Mouse (Mus musculus) heart, embryonic 10.5 days (tissue): ENCODE measurements at regions not wholly inside any gene's neighbourhood (a gene's known extent, or its start where the extent isn't known, plus 50 kb on each side); places are given as distances from the start of the nearest gene placed in this dataset.

Experiments
- DNase-seq: peaks from one replicate; pipeline ENCODE4 v3.0.0-alpha.2; 2017; ENCODE audit warnings: low spot score
- H3K27ac ChIP-seq: fragments of 300-500 bp; sonication (generic); 2 replicates; pipeline ENCODE4 v1.5.1; 2016; ENCODE audit warnings: mild to moderate bottlenecking
- H3K27me3 ChIP-seq: fragments of 300-500 bp; sonication (generic); 2 replicates; pipeline ENCODE4 v1.6.1; 2016; ENCODE audit warnings: mild to moderate bottlenecking; ENCODE audit not compliant: poor library complexity, insufficient read depth, severe bottlenecking
- H3K36me3 ChIP-seq: fragments of 300-500 bp; sonication (generic); 2 replicates; pipeline ENCODE4 v1.6.1; 2016; ENCODE audit warnings: mild to moderate bottlenecking, moderate library complexity
- H3K4me1 ChIP-seq: fragments of 300-500 bp; sonication (generic); 2 replicates; pipeline ENCODE4 v1.6.1; 2016; ENCODE audit warnings: mild to moderate bottlenecking
- H3K4me3 ChIP-seq: fragments of 300-500 bp; sonication (generic); 2 replicates; pipeline ENCODE4 v1.5.1; 2016; ENCODE audit warnings: mild to moderate bottlenecking, moderate library complexity
- H3K9me3 ChIP-seq: fragments of 300-500 bp; sonication (generic); 2 replicates; pipeline ENCODE4 v1.6.1; 2016; ENCODE audit warnings: mild to moderate bottlenecking, moderate library complexity
- WGBS: fragments of 180-500 bp; shearing (Covaris S2); methylation state at CpG from one replicate; pipeline ENCODE4 v1.1.7; 2016; 5-methylcytosine and 5-hydroxymethylcytosine counted together

DNA sequence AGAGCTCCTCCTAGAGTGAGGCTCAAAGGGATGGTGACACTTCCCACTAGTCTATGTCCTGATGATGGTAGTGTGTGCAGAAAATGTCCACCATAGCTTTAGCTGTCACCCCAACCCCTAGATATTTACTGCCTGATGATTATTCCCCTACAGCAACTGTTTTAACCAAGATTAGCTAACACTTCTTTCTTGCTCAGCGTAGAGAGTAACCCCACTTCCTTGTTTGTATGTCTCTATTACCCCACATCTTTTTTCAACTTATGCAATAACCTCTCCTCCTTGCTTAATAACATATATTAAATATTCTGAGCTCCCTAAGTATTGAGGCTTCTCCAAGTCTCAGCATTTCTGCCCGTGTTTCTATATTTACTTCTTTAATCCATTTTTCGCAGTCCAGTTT lies 404.2 kb upstream of the Cntn3 start:
- no peaks in the 10 kb centered on the region for H3K27me3 ChIP-seq
- H3K36me3 ChIP-seq: no peaks in the 10 kb centered on the region
- H3K4me1 ChIP-seq: no peaks in the 10 kb centered on the region
- H3K4me3 ChIP-seq: no peak overlapping the region
- WGBS: 83% methylated on average over 3 of the region's 3 CpGs
- no peak for DNase-seq
- no peaks in the 10 kb centered on the region for H3K9me3 ChIP-seq
- H3K27ac ChIP-seq: no peak overlapping the region

- Histone ChIP-seq H3K4me1 (no peaks in the 10 kb centered on the region), H3K4me3 (no peak overlapping the region), H3K27ac (no peak overlapping the region), H3K27me3 (no peaks in the 10 kb centered on the region), H3K9me3 (no peaks in the 10 kb centered on the region), H3K36me3 (no peaks in the 10 kb centered on the region)
- no peak for DNase-seq
- WGBS: 75% methylated on average over 2 of the region's 2 CpGs
These were observed 450.4 kb upstream of the Cntn3 start for GRCm38 (mm10) chr6:103023326-103023725.

DNA sequence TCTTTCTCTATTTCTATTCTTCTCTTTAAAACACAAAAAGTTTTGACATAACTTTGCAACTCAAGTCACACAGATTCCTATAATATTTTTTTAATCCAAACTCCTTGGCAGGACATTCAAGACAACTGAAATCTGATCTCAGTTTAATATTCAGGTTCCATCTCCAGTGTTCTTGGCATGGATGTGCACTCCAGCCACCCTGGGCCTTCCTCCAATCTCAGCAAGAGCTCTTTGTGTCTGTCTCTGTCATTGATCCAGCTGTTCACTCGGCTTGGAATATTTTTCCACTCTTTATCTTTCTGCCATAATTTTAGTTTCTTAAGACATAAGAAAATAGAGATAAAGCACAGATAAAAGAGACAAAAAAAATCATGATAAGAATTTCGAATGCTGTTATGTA lies 451.1 kb upstream of the Cntn3 start:
- Histone ChIP-seq H3K9me3 (no peaks in the 10 kb centered on the region), H3K4me3 (no peak overlapping the region), H3K27me3 (no peaks in the 10 kb centered on the region), H3K4me1 (no peaks in the 10 kb centered on the region), H3K27ac (no peak overlapping the region), H3K36me3 (no peaks in the 10 kb centered on the region)
- DNase-seq: no peak
- 66% methylated on average over 2 of the region's 2 CpGs for WGBS

DNA sequence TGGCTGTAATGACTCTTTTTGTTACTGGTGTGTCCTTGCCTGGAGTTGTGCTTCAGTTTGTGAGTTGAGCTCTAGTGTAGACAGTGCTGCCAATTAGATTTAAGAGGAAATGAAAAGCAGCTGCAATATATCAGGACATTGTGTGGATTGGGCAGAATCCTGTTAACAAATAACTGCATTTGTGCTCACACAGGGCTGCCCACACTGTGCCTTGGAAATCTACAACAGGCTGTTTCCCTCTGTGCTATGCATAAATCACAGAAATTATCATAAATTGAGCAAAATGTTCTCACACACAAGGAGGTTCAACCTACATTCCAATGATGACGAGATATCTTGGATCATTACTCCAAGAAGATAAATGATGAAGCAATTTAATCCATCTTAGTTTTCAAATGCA lies 455.2 kb upstream of the Cntn3 start:
- 74% methylated on average over 1 of the region's 1 CpGs for WGBS
- H3K27me3 ChIP-seq: no peaks in the 10 kb centered on the region
- H3K4me3 ChIP-seq: no peak overlapping the region
- H3K9me3 ChIP-seq: no peaks in the 10 kb centered on the region
- H3K4me1 ChIP-seq: no peaks in the 10 kb centered on the region
- H3K36me3 ChIP-seq: no peaks in the 10 kb centered on the region
- no peak overlapping the region for H3K27ac ChIP-seq
- no peak for DNase-seq

DNA sequence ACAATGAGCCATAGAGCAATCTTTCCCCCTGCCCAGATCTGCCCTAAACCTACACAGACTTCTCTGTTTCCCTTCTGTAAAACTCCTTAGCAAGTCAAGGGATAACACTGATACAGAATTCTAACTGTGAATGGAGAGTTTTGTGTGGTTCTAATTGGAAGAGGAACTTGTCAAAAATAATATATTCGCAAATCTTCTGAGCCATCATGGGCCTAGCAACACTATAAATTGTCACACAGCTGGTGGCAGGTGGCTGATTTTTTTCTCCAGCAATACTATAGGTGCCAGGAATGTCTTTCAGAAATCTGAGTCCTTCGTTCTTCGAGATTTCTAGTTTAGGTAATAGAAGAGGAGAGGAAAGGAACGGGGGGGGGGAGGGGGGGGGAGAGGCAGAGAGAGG lies 460.5 kb upstream of the Cntn3 start:
- Histone ChIP-seq H3K9me3 (no peaks in the 10 kb centered on the region), H3K36me3 (no peaks in the 10 kb centered on the region), H3K4me1 (no peaks in the 10 kb centered on the region), H3K27ac (no peak overlapping the region), H3K27me3 (no peaks in the 10 kb centered on the region), H3K4me3 (no peak overlapping the region)
- 37% methylated on average over 4 of the region's 4 CpGs for WGBS
- DNase-seq: no peak

DNA sequence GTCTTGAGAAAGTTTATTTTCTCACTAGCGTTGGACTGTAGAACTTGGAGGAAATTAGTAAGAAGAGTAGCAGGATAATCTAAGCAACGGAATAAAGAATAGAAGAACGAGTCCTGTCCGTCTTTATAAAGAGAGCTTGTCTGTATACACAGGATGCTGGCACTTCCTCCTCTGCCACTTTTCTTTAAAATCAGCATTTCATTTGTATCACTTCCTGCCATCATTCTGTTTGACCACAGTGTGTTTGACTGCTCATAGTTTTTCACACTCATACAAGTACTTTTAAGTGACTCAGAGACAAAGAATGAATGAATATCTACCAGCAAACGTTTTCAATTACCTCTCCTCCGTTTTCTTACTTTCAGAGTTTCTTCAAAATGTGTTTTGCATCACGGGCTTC lies 461.0 kb upstream of the Cntn3 start:
- Histone ChIP-seq H3K4me1 (no peaks in the 10 kb centered on the region), H3K36me3 (no peaks in the 10 kb centered on the region), H3K4me3 (no peak overlapping the region), H3K9me3 (no peaks in the 10 kb centered on the region), H3K27me3 (no peaks in the 10 kb centered on the region), H3K27ac (no peak overlapping the region)
- no peak for DNase-seq
- WGBS: 32% methylated on average over 7 of the region's 7 CpGs

GRCm38 (mm10) chr6:103060591-103060990 lies 449.8 kb upstream of the Chl1 start:
- Histone ChIP-seq H3K9me3 (no peaks in the 10 kb centered on the region), H3K27ac (no peak overlapping the region), H3K27me3 (no peaks in the 10 kb centered on the region), H3K36me3 (no peaks in the 10 kb centered on the region), H3K4me1 (no peaks in the 10 kb centered on the region), H3K4me3 (no peak overlapping the region)
- WGBS: 65% methylated on average over 5 of the region's 5 CpGs
- no peak for DNase-seq

DNA sequence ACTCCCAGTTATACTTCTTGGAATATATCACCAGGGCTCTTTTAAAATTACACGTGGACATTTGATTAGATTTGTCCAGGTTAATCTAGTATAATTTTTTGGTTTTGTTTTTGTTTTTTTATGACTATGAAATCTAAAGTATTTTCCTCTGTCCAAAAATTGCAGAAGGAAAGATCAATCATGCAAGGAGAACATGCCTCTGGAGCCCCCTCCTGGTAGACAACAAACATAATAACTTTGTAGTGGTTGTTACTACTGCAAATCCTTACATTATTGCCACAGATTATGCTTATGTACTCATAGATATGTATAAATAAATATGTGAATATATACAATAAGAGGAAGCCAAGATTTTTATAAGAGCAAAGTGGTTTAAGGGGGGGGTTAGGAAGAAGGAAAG lies 404.2 kb upstream of the Chl1 start:
- Histone ChIP-seq H3K4me3 (no peak overlapping the region), H3K36me3 (no peaks in the 10 kb centered on the region), H3K27me3 (no peaks in the 10 kb centered on the region), H3K27ac (no peak overlapping the region), H3K4me1 (no peaks in the 10 kb centered on the region), H3K9me3 (no peaks in the 10 kb centered on the region)
- DNase-seq: no peak
- 46% methylated on average over 1 of the region's 1 CpGs for WGBS

DNA sequence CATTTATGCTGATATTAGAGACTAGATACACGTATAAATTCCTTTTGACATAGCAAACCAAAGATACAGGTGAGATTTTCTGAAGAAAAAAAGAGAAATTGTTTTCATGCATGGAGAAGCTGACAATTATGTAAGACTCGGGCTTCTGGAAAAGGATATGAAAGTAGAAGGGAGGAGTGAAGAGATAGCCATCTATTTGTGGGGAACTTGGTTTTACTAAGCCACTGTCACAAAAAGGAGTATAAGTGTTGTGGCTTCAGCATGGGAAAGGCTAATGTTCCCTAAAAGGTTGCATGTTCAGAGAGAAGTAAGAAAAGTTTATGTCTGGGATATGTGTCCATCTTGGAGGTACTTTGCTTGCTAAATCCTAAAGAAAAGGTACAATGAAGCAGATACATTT lies 390.8 kb upstream of the Chl1 start:
- H3K9me3 ChIP-seq: no peaks in the 10 kb centered on the region
- H3K27me3 ChIP-seq: no peaks in the 10 kb centered on the region
- no peak overlapping the region for H3K27ac ChIP-seq
- no peak for DNase-seq
- no peak overlapping the region for H3K4me3 ChIP-seq
- WGBS: 71% methylated on average over 2 of the region's 2 CpGs
- no peaks in the 10 kb centered on the region for H3K36me3 ChIP-seq
- H3K4me1 ChIP-seq: no peaks in the 10 kb centered on the region

- Histone ChIP-seq H3K4me3 (no peak overlapping the region), H3K27ac (no peak overlapping the region), H3K4me1 (no peaks in the 10 kb centered on the region), H3K27me3 (no peaks in the 10 kb centered on the region), H3K36me3 (no peaks in the 10 kb centered on the region), H3K9me3 (no peaks in the 10 kb centered on the region)
- no peak for DNase-seq
- WGBS: 89% methylated on average over 5 of the region's 5 CpGs
These were observed 369.5 kb upstream of the Chl1 start for GRCm38 (mm10) chr6:103140851-103141250.

- 61% methylated on average over 1 of the region's 1 CpGs for WGBS
- Histone ChIP-seq H3K4me1 (no peaks in the 10 kb centered on the region), H3K4me3 (no peak overlapping the region), H3K36me3 (no peaks in the 10 kb centered on the region), H3K27me3 (no peaks in the 10 kb centered on the region), H3K27ac (no peak overlapping the region), H3K9me3 (no peaks in the 10 kb centered on the region)
- DNase-seq: no peak
These were observed 332.5 kb upstream of the Chl1 start for GRCm38 (mm10) chr6:103177851-103178250.

GRCm38 (mm10) chr6:103183355-103183754 lies 327.0 kb upstream of the Chl1 start:
- no peaks in the 10 kb centered on the region for H3K4me1 ChIP-seq
- no peaks in the 10 kb centered on the region for H3K27me3 ChIP-seq
- H3K27ac ChIP-seq: no peak overlapping the region
- H3K4me3 ChIP-seq: no peak overlapping the region
- H3K9me3 ChIP-seq: no peaks in the 10 kb centered on the region
- H3K36me3 ChIP-seq: no peaks in the 10 kb centered on the region
- no peak for DNase-seq

- H3K9me3 ChIP-seq: no peaks in the 10 kb centered on the region
- no peaks in the 10 kb centered on the region for H3K36me3 ChIP-seq
- H3K4me1 ChIP-seq: no peaks in the 10 kb centered on the region
- no peak overlapping the region for H3K27ac ChIP-seq
- H3K27me3 ChIP-seq: no peaks in the 10 kb centered on the region
- no peak overlapping the region for H3K4me3 ChIP-seq
- no peak for DNase-seq
- 80% methylated on average over 6 of the region's 6 CpGs for WGBS
These were observed 313.5 kb upstream of the Chl1 start for GRCm38 (mm10) chr6:103196838-103197237.

GRCm38 (mm10) chr6:103201605-103202004 lies 308.8 kb upstream of the Chl1 start:
- Histone ChIP-seq H3K9me3 (no peaks in the 10 kb centered on the region), H3K36me3 (no peaks in the 10 kb centered on the region), H3K4me1 (no peaks in the 10 kb centered on the region), H3K27me3 (no peaks in the 10 kb centered on the region), H3K27ac (no peak overlapping the region), H3K4me3 (no peak overlapping the region)
- 28% methylated on average over 1 of the region's 1 CpGs for WGBS
- DNase-seq: no peak

GRCm38 (mm10) chr6:103209202-103209601 lies 301.2 kb upstream of the Chl1 start:
- Histone ChIP-seq H3K4me1 (no peaks in the 10 kb centered on the region), H3K9me3 (no peaks in the 10 kb centered on the region), H3K27ac (no peak overlapping the region), H3K27me3 (no peaks in the 10 kb centered on the region), H3K4me3 (no peak overlapping the region), H3K36me3 (no peaks in the 10 kb centered on the region)
- DNase-seq: no peak
